Mouse (Mus musculus): Measurements from ENCODE around the gene Psenen. TPM values are rescaled to one million over a fixed set of nuclear protein-coding genes. Genes with fewer than 3 reads are reported as not detected.

The Psenen gene
- polyA plus RNA-seq, 2 experiments = 136 to 141 TPM

- H3K36me3 ChIP-seq (ENCODE audit: control insufficient read depth, insufficient read depth, low read length) = peaks cover 37% of the 10 kb centered on the region
- WGBS = under 1% methylated on average over 59 of the region's 67 CpGs
- peak overlapping the region; percentile 85 for H3K4me2 ChIP-seq (replicated peaks; ENCODE audit: low read depth, low read length, severe bottlenecking)
- H3K9ac ChIP-seq (ENCODE audit: low read depth, low read length, severe bottlenecking) = peak overlapping the region; percentile 98
- H3K27me3 ChIP-seq (ENCODE audit: control insufficient read depth, insufficient read depth, low read length) = no peaks in the 10 kb centered on the region
- ATAC-seq (ENCODE audit: low FRiP score, low read depth) (peak; percentile 10), DNase-seq (ENCODE audit: low spot score) (no peak)
- peaks cover 14% of the 10 kb centered on the region for H3K4me1 ChIP-seq (ENCODE audit: control insufficient read depth, insufficient read depth, low read length)
- peak overlapping the region; percentile 92 for H3K27ac ChIP-seq (replicated peaks; ENCODE audit: low read depth, low read length)
- H3K4me3 ChIP-seq (replicated peaks; ENCODE audit: low read length) = peak overlapping the region; percentile 96
- no peaks in the 10 kb centered on the region for H3K9me3 ChIP-seq (ENCODE audit: control insufficient read depth, low read length)
- no peak for TF ChIP-seq POLR2A (IDR thresholded peaks at IDR 0.05; ENCODE audit: borderline replicate concordance, extremely low read depth, insufficient read depth, insufficient read length)
Measured at GRCm38 (mm10) chr7:30587842-30588667, 24.6 kb upstream of the Psenen start.

GRCm38 (mm10) chr7:30586455-30587020 is 23.1 kb upstream of the Psenen start:
- Histone ChIP-seq H3K27ac (replicated peaks; ENCODE audit: low read depth, low read length) (no peak overlapping the region), H3K9me3 (ENCODE audit: control insufficient read depth, low read length) (no peaks in the 10 kb centered on the region), H3K4me1 (ENCODE audit: control insufficient read depth, insufficient read depth, low read length) (peaks cover 14% of the 10 kb centered on the region), H3K9ac (ENCODE audit: low read depth, low read length, severe bottlenecking) (0 out of 2 replicates have a peak overlapping the region, but pooled peaks have one; percentile 98), H3K4me3 (replicated peaks; ENCODE audit: low read length) (0 out of 2 replicates have a peak overlapping the region, but pooled peaks have one; percentile 96), H3K4me2 (replicated peaks; ENCODE audit: low read depth, low read length, severe bottlenecking) (no peak overlapping the region; the same call in 1 of the 2 replicates), H3K27me3 (ENCODE audit: control insufficient read depth, insufficient read depth, low read length) (no peaks in the 10 kb centered on the region), H3K36me3 (ENCODE audit: control insufficient read depth, insufficient read depth, low read length) (peaks cover 52% of the 10 kb centered on the region)
- 86% methylated on average over 28 of the region's 28 CpGs for WGBS
- ATAC-seq (ENCODE audit: low FRiP score, low read depth) = no peak
- DNase-seq (ENCODE audit: low spot score) = no peak
- no peak for TF ChIP-seq POLR2A (IDR thresholded peaks at IDR 0.05; ENCODE audit: borderline replicate concordance, extremely low read depth, insufficient read depth, insufficient read length)

GRCm38 (mm10) chr7:30585170-30585569 is 21.7 kb upstream of the Psenen start:
- Histone ChIP-seq H3K27me3 (ENCODE audit: control insufficient read depth, insufficient read depth, low read length) (no peaks in the 10 kb centered on the region), H3K4me2 (replicated peaks; ENCODE audit: low read depth, low read length, severe bottlenecking) (no peak overlapping the region), H3K4me3 (replicated peaks; ENCODE audit: low read length) (no peak overlapping the region), H3K9ac (ENCODE audit: low read depth, low read length, severe bottlenecking) (no peak overlapping the region), H3K36me3 (ENCODE audit: control insufficient read depth, insufficient read depth, low read length) (peaks cover 66% of the 10 kb centered on the region), H3K9me3 (ENCODE audit: control insufficient read depth, low read length) (no peaks in the 10 kb centered on the region), H3K4me1 (ENCODE audit: control insufficient read depth, insufficient read depth, low read length) (peaks cover 14% of the 10 kb centered on the region), H3K27ac (replicated peaks; ENCODE audit: low read depth, low read length) (no peak overlapping the region)
- ATAC-seq (ENCODE audit: low FRiP score, low read depth) (no peak), DNase-seq (ENCODE audit: low spot score) (no peak)
- no peak for TF ChIP-seq POLR2A (IDR thresholded peaks at IDR 0.05; ENCODE audit: borderline replicate concordance, extremely low read depth, insufficient read depth, insufficient read length)
- 95% methylated on average over 7 of the region's 7 CpGs for WGBS

GRCm38 (mm10) chr7:30584339-30584738 is 20.9 kb upstream of the Psenen start:
- 97% methylated on average over 10 of the region's 10 CpGs for WGBS
- H3K27ac ChIP-seq (replicated peaks; ENCODE audit: low read depth, low read length) = no peak overlapping the region
- ATAC-seq (ENCODE audit: low FRiP score, low read depth) (no peak), DNase-seq (ENCODE audit: low spot score) (no peak)
- H3K9ac ChIP-seq (ENCODE audit: low read depth, low read length, severe bottlenecking) = no peak overlapping the region
- H3K4me3 ChIP-seq (replicated peaks; ENCODE audit: low read length) = no peak overlapping the region
- H3K4me2 ChIP-seq (replicated peaks; ENCODE audit: low read depth, low read length, severe bottlenecking) = no peak overlapping the region
- H3K4me1 ChIP-seq (ENCODE audit: control insufficient read depth, insufficient read depth, low read length) = peaks cover 11% of the 10 kb centered on the region
- no peaks in the 10 kb centered on the region for H3K27me3 ChIP-seq (ENCODE audit: control insufficient read depth, insufficient read depth, low read length)
- H3K9me3 ChIP-seq (ENCODE audit: control insufficient read depth, low read length) = no peaks in the 10 kb centered on the region
- TF ChIP-seq POLR2A (IDR thresholded peaks at IDR 0.05; ENCODE audit: borderline replicate concordance, extremely low read depth, insufficient read depth, insufficient read length) = no peak
- H3K36me3 ChIP-seq (ENCODE audit: control insufficient read depth, insufficient read depth, low read length) = peaks cover 74% of the 10 kb centered on the region

GRCm38 (mm10) chr7:30581547-30581946 is 18.1 kb upstream of the Psenen start:
- DNase-seq (ENCODE audit: low spot score) = no peak
- no peaks in the 10 kb centered on the region for H3K27me3 ChIP-seq (ENCODE audit: control insufficient read depth, insufficient read depth, low read length)
- no peaks in the 10 kb centered on the region for H3K9me3 ChIP-seq (ENCODE audit: control insufficient read depth, low read length)
- ATAC-seq (ENCODE audit: low FRiP score, low read depth) = no peak
- WGBS = 95% methylated on average over 16 of the region's 16 CpGs
- H3K9ac ChIP-seq (ENCODE audit: low read depth, low read length, severe bottlenecking) = no peak overlapping the region
- no peak for TF ChIP-seq POLR2A (IDR thresholded peaks at IDR 0.05; ENCODE audit: borderline replicate concordance, extremely low read depth, insufficient read depth, insufficient read length)
- H3K27ac ChIP-seq (replicated peaks; ENCODE audit: low read depth, low read length) = no peak overlapping the region
- no peak overlapping the region for H3K4me2 ChIP-seq (replicated peaks; ENCODE audit: low read depth, low read length, severe bottlenecking)
- H3K4me3 ChIP-seq (replicated peaks; ENCODE audit: low read length) = no peak overlapping the region
- peaks cover 100% of the 10 kb centered on the region for H3K36me3 ChIP-seq (ENCODE audit: control insufficient read depth, insufficient read depth, low read length)
- H3K4me1 ChIP-seq (ENCODE audit: control insufficient read depth, insufficient read depth, low read length) = 0 out of 2 replicates have a peak, but pooled peaks cover under 1% of the 10 kb centered on the region
